Mouse (Mus musculus): ENCODE measurements around the gene Otop3.

Otop3 gene

GRCm38 (mm10) chr11:115393721-115394325 lies 59.3 kb downstream of the Otop3 start:
- no peak for DNase-seq (ENCODE audit: low spot score in 2 of 2)

Measured in frontal cortex, postnatal 10 days (tissue).